Mouse (Mus musculus) kidney, postnatal 4 days (tissue): ENCODE measurements around the gene Fancm.
A peak's percentile ranks its signal among the peaks of the same experiment; 100 is the strongest.
"Not testable (repeated sequence)": the region's sequence is repeated elsewhere in the genome, so short reads cannot be mapped to it uniquely, and the experiment has no call there.

Source experiments
- DNase-seq, 2 experiments: peaks; one replicate each; pipeline ENCODE4 v3.0.0; 2021; ENCODE audit warnings: mixed read lengths in 2 of 2

The Fancm gene

GRCm38 (mm10) chr12:65136121-65136520 is 60.7 kb downstream of the Fancm start:
- not testable (repeated sequence) for DNase-seq

- peak; percentile 96 to 97 for DNase-seq
Observed at GRCm38 (mm10) chr12:65172021-65172951, 96.9 kb downstream of the Fancm start, which contains the start of gene Mis18bp1. Gene Mis18bp1, minus strand, starts transcription at chr12:65172604.

- peak; percentile 58 to 67 for DNase-seq
Observed at GRCm38 (mm10) chr12:65172959-65173358, 97.6 kb downstream of the Fancm start.

- no peak for DNase-seq
Observed at GRCm38 (mm10) chr12:65173736-65174135, 98.3 kb downstream of the Fancm start.
